ENCODE assay signal across 6 mouse cellular contexts in the genomic region with DNA sequence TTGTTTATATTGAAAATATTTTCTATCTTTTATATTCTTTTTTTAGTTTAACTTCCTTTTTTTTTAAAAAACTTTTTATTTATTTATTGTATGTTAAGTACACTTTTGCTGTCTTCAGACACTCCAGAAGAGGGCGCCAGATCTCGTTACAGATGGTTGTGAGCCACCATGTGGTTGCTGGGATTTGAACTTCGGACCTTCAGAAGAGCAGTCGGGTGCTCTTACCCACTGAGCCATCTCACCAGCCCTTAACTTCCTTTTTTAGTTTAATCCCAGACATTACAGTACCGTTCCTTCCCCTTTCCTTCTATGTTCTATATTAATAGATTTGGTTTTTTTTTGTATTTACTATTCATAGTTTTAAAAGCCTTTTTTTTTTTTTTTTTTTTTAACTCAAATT. TPM values are rescaled to one million over a fixed set of nuclear protein-coding genes. Genes with fewer than 3 reads are reported as not detected.
DNase-seq lines count a peak whose midpoint lies in the region; TF ChIP-seq lines count a peak whose summit lies in the region.
"Not testable (repeated sequence)": the region's sequence is repeated elsewhere in the genome, so short reads cannot be mapped to it uniquely, and the experiment has no call there.

No protein-coding gene starts in this region.

- TF ChIP-seq CTCF in E14TG2a.4 (conservative IDR thresholded peaks at IDR 0.05; ENCODE audit: low read length), result peak; percentile 31; the same call in 1 of the 2 replicates
- TF ChIP-seq CTCF in gastrocnemius, adult 2 months (IDR thresholded peaks at IDR 0.05), result peak; percentile 43
- TF ChIP-seq CTCF in kidney, adult 2 months (conservative IDR thresholded peaks at IDR 0.05; ENCODE audit: insufficient read depth, insufficient read length, low read depth, low read length), result 0 out of 2 replicates have a peak, but pooled peaks have one; percentile 17
- peak; percentile 36 for TF ChIP-seq CTCF in left cerebral cortex, adult 2 months (IDR thresholded peaks at IDR 0.05)
- TF ChIP-seq CTCF in small intestine, adult 2 months (IDR thresholded peaks at IDR 0.05; ENCODE audit: extremely low read depth, insufficient read length, insufficient replicate concordance, low read depth, low read length), result peak; percentile 40; the same call in 1 of the 2 replicates

- WGBS in kidney, adult 2 months, result 61% methylated on average over 5 of the region's 5 CpGs
- WGBS in small intestine, adult 2 months, result 62% methylated on average over 5 of the region's 5 CpGs

- intact Hi-C loops in gastrocnemius, adult 2 months (cut with DNase I), result loop anchor here (10.0 kb wide), 1 partner anchor 72 kb away; no protein-coding TSS in a partner anchor
- intact Hi-C loops in left cerebral cortex, adult 2 months (cut with DNase I), result not testable (repeated sequence)

- DNase-seq in MEL-GATA-1-ER (ENCODE audit: extremely low read depth, low read depth), result peak; percentile 41
- DNase-seq in gastrocnemius, adult 2 months; kidney, adult 2 months; left cerebral cortex, adult 2 months (ENCODE audit: extremely low spot score in 1 of 2, low spot score in 2 of 2): not testable (repeated sequence)

- not testable (repeated sequence) for H3K27me3 ChIP-seq in E14TG2a.4 (ENCODE audit: insufficient read depth, low read length); kidney, adult 2 months (replicated peaks; ENCODE audit: control insufficient read depth, insufficient read depth, low read length); small intestine, adult 2 months (ENCODE audit: control insufficient read depth, insufficient read depth, low read length)

- TF ChIP-seq POLR2A in kidney, adult 2 months (IDR thresholded peaks at IDR 0.05; ENCODE audit: low read depth, low read length); small intestine, adult 2 months (IDR thresholded peaks at IDR 0.05; ENCODE audit: low read depth, low read length): not testable (repeated sequence)

- not testable (repeated sequence) for H3K4me1 ChIP-seq in E14TG2a.4 (replicated peaks; ENCODE audit: low read depth, low read length); kidney, adult 2 months (ENCODE audit: control insufficient read depth, insufficient read depth, low read length); small intestine, adult 2 months (ENCODE audit: control insufficient read depth, insufficient read depth, insufficient read length, low read length)

- H3K9me3 ChIP-seq in E14TG2a.4 (ENCODE audit: low read length), result not testable (repeated sequence)

- H3K27ac ChIP-seq in gastrocnemius, adult 2 months; kidney, adult 2 months (ENCODE audit: insufficient read depth, low read depth, low read length); left cerebral cortex, adult 2 months; small intestine, adult 2 months (ENCODE audit: insufficient read depth, low read depth, low read length): not testable (repeated sequence)

- H3K36me3 ChIP-seq in E14TG2a.4 (ENCODE audit: insufficient read depth, low read length), result peaks cover 51% of the 10 kb centered on the region
- H3K36me3 ChIP-seq in kidney, adult 2 months (ENCODE audit: control insufficient read depth, insufficient read depth, low read length), result not testable (repeated sequence)
- peaks cover 29% of the 10 kb centered on the region for H3K36me3 ChIP-seq in small intestine, adult 2 months (ENCODE audit: control insufficient read depth, insufficient read depth, low read length)

- H3K4me3 ChIP-seq in E14TG2a.4 (replicated peaks; ENCODE audit: low read length); gastrocnemius, adult 2 months; kidney, adult 2 months (ENCODE audit: insufficient read depth, low read depth, low read length); left cerebral cortex, adult 2 months; small intestine, adult 2 months (ENCODE audit: low read depth, low read length): not testable (repeated sequence)

RNA-seq across cellular contexts. Expression of a gene that starts 50.5 kb away (rescaled TPM):
- 10 to 100 TPM; 38.7 to 44.2 TPM for total RNA-seq in gastrocnemius, adult 2 months (2021)
- 8.3 and 10.3 TPM in 2 replicates for polyA plus RNA-seq in kidney, adult 2 months (2012; rRNA removed)
- 100 to 1,000 TPM in 1 of 2 experiments, 10 to 100 TPM in 1; 98.6 to 102 TPM for total RNA-seq in left cerebral cortex, adult 2 months (2021)
- 1.4 and 3.1 TPM in 2 replicates for polyA plus RNA-seq in small intestine, adult 2 months (2012; rRNA removed)
